Mouse (Mus musculus) CH12.LX (cell line): ENCODE measurements around the gene Ggt7. TPM values are rescaled to one million over a fixed set of nuclear protein-coding genes. Genes with fewer than 3 reads are reported as not detected.
A peak's percentile ranks its signal among the peaks of the same experiment; 100 is the strongest.
"Not testable (repeated sequence)": the region's sequence is repeated elsewhere in the genome, so short reads cannot be mapped to it uniquely, and the experiment has no call there.

Experiments used
- DNase-seq: peaks from one replicate; pipeline ENCODE4 v3.0.0-alpha.2; 2013; ENCODE audit errors: extremely low read depth
- H3K27ac ChIP-seq: 2 replicates; pipeline ENCODE4 v1.5.1; 2012; ENCODE audit warnings: low read depth, mild to moderate bottlenecking, control low read depth, moderate library complexity; ENCODE audit not compliant: insufficient read depth
- H3K27me3 ChIP-seq: replicated peaks from 2 replicates; pipeline ENCODE3; 2012; ENCODE audit warnings: inconsistent platforms
- H3K36me3 ChIP-seq, 2 experiments: replicated peaks in 1 of 2; 2 replicates each; pipeline versions ENCODE3 to v1.6.1; 2012; ENCODE audit warnings: inconsistent platforms in 1 of 2, low read length in 1 of 2, mild to moderate bottlenecking in 1 of 2, mixed read lengths in 1 of 2, moderate library complexity in 1 of 2; ENCODE audit not compliant: control insufficient read depth in 1 of 2, insufficient read depth in 1 of 2
- H3K4me1 ChIP-seq, 2 experiments: 2 replicates each; pipeline ENCODE4 v1.6.1; 2012; ENCODE audit warnings: inconsistent platforms in 1 of 2, moderate library complexity in 1 of 2; ENCODE audit not compliant: insufficient read depth in 2 of 2, control insufficient read depth in 1 of 2
- H3K4me2 ChIP-seq: 2 replicates; pipeline ENCODE4 v1.6.1; 2012; ENCODE audit warnings: low read depth, mild to moderate bottlenecking, control low read depth; ENCODE audit not compliant: poor library complexity, insufficient read depth, severe bottlenecking
- H3K4me3 ChIP-seq, 3 experiments: fragments of 150-350 bp in 1 of 3; sonication (generic) in 1 of 3; replicated peaks in 1 of 3; 2 replicates each; pipeline versions ENCODE3 to v1.5.1; 2011 to 2012; ENCODE audit warnings: low read depth in 2 of 3, low read length in 2 of 3, mild to moderate bottlenecking in 2 of 3, moderate library complexity in 2 of 3, control low read depth in 1 of 3, improper control_type of control experiment in 1 of 3, inconsistent platforms in 1 of 3, mixed read lengths in 1 of 3; ENCODE audit not compliant: poor library complexity in 1 of 3
- H3K79me2 ChIP-seq: replicated peaks from 2 replicates; pipeline ENCODE4 v1.6.1; 2012; ENCODE audit warnings: mild to moderate bottlenecking, moderate library complexity; ENCODE audit not compliant: control insufficient read depth, poor library complexity, insufficient read depth, severe bottlenecking; ENCODE audit errors: extremely low read depth
- H3K9ac ChIP-seq: 2 replicates; pipeline ENCODE4 v1.6.1; 2012; ENCODE audit warnings: low read depth, mild to moderate bottlenecking, control low read depth, moderate library complexity; ENCODE audit not compliant: insufficient read depth
- H3K9me3 ChIP-seq: replicated peaks from 2 replicates; pipeline ENCODE3; 2012; ENCODE audit warnings: low read length, inconsistent platforms, mixed read lengths
- CHD2 ChIP-seq: IDR thresholded peaks from 2 replicates; pipeline ENCODE4 v1.6.1; 2011; ENCODE audit warnings: low read length, improper control_type of control experiment
- CTCF ChIP-seq, 2 experiments: IDR thresholded peaks in 1 of 2; conservative IDR thresholded peaks in 1 of 2; 2 replicates each; pipeline ENCODE4 v1.5.1; 2011 to 2012; ENCODE audit warnings: low read depth in 2 of 2, low read length in 2 of 2, improper control_type of control experiment in 1 of 2, inconsistent platforms in 1 of 2, mild to moderate bottlenecking in 1 of 2, moderate library complexity in 1 of 2
- ELF1 ChIP-seq: IDR thresholded peaks from 2 replicates; pipeline ENCODE4 v1.6.1; 2014; ENCODE audit warnings: low read depth, mild to moderate bottlenecking, inconsistent platforms, low read length, improper control_type of control experiment
- IRF4 ChIP-seq: IDR thresholded peaks from 2 replicates; pipeline ENCODE4 v1.6.1; 2014; ENCODE audit warnings: low read depth, mild to moderate bottlenecking, inconsistent platforms, low read length, improper control_type of control experiment
- MAZ ChIP-seq: IDR thresholded peaks from 2 replicates; pipeline ENCODE4 v1.6.1; 2012; ENCODE audit warnings: low read depth, mild to moderate bottlenecking, inconsistent platforms, low read length, improper control_type of control experiment, moderate library complexity
- MXI1 ChIP-seq: IDR thresholded peaks from 2 replicates; pipeline ENCODE4 v1.6.1; 2011; ENCODE audit warnings: mild to moderate bottlenecking, low read depth, low read length, improper control_type of control experiment
- NRF1 ChIP-seq: IDR thresholded peaks from 2 replicates; pipeline ENCODE4 v1.6.1; 2014; ENCODE audit warnings: low read depth, mild to moderate bottlenecking, inconsistent platforms, low read length, improper control_type of control experiment, moderate library complexity
- RAD21 ChIP-seq: IDR thresholded peaks from 2 replicates; pipeline ENCODE4 v1.6.1; 2011; ENCODE audit warnings: low read depth, mild to moderate bottlenecking, low read length, improper control_type of control experiment, moderate library complexity
- USF1 ChIP-seq: IDR thresholded peaks from 2 replicates; pipeline ENCODE4 v1.6.1; 2014; ENCODE audit warnings: low read depth, mild to moderate bottlenecking, inconsistent platforms, low read length, improper control_type of control experiment
- ZC3H11A ChIP-seq: IDR thresholded peaks from 2 replicates; pipeline ENCODE4 v1.6.1; 2012; ENCODE audit warnings: low read depth, mild to moderate bottlenecking, inconsistent platforms, low read length, improper control_type of control experiment
- ZKSCAN1 ChIP-seq: IDR thresholded peaks from 2 replicates; pipeline ENCODE4 v1.6.1; 2012; ENCODE audit warnings: low read depth, inconsistent platforms, low read length, improper control_type of control experiment, borderline replicate concordance
- dilution Hi-C: fragments of 300-500 bp; cut with MboI; formaldehyde crosslinking; loops from 2 replicates; pipeline ENCODE4 v1.14.3; 2020; ENCODE audit warnings: low sequenced_read_pairs; ENCODE audit not compliant: extremely low pct_unique_long_range_greater_than_20kb, extremely low pct_ligation_motif_present
- in situ Hi-C: fragments of 300-500 bp; cut with MboI; formaldehyde crosslinking; loops from 3 replicates; pipeline ENCODE4 v1.14.3; 2019; ENCODE audit warnings: low sequenced_read_pairs, low pct_ligation_motif_present, low pct_unique_long_range_greater_than_20kb, mixed read lengths
- polyA plus RNA-seq: library from polyadenylated mRNA; unstranded; fragments of >175 nt; gene quantifications from 2 replicates; pipeline ENCODE4 v1.2.1, GENCODE M21; 2012; ENCODE audit warnings: low read depth; ENCODE audit not compliant: insufficient read length
- total RNA-seq, 2 experiments: library from RNA; depleted of rRNA; stranded (reverse); fragments of 300-350 nt in 1 of 2; fragments of >200 nt in 1 of 2; gene quantifications; 2 replicates each; pipeline ENCODE4 v1.2.3; 2012 to 2014

Ggt7 gene
- total and polyA plus RNA-seq, 3 experiments, result 1.7 to 16.5 (median 2.9) TPM

DNA sequence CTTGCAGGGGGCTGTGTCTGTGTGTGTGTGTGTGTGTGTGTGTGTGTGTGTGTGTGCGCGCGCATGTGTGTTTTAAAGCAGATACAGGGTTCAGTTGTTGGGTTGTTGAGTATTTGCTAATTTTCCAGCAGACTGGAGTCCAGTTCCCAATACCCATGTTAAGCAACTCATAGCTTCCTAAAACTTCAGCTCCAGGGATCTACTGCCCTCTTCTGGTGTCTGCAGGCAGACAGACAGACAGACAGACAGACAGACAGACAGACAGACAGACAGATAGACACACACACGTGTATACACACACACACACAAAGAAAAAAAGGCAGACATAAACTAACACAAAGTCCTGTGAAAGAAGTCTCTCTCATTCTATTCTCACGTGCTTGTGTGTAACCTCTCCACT is 66.8 kb downstream of the Ggt7 start:
- Histone ChIP-seq H3K79me2 (peaks cover 4% of the 10 kb centered on the region; the same call in 1 of the 2 replicates), H3K27me3 (no peaks in the 10 kb centered on the region), H3K4me2 (no peak overlapping the region), H3K4me3 (no peak overlapping the region), H3K9ac (no peak overlapping the region), H3K4me1 (no peaks in the 10 kb centered on the region), H3K27ac (no peak overlapping the region), H3K9me3 (no peaks in the 10 kb centered on the region)
- in situ Hi-C loops, result no loop called here
- peak; percentile 3 for DNase-seq
- TF ChIP-seq ZC3H11A (no peak), RAD21 (peak; percentile 13), CTCF (conservative IDR thresholded peaks at IDR 0.05 in 1 of 2, IDR thresholded peaks at IDR 0.05 in 1 of 2; ENCODE audit: low read depth in 2 of 2, low read length in 2 of 2) (peak in 1 of 2 experiments; percentile 37; a peak in 2 of 4 replicates)
- TF ChIP-seq, all 38 proteins: peak for 2
- dilution Hi-C loops, result no loop called here
- peaks cover 0 to 18% of the 10 kb centered on the region in 2 experiments for H3K36me3 ChIP-seq

DNA sequence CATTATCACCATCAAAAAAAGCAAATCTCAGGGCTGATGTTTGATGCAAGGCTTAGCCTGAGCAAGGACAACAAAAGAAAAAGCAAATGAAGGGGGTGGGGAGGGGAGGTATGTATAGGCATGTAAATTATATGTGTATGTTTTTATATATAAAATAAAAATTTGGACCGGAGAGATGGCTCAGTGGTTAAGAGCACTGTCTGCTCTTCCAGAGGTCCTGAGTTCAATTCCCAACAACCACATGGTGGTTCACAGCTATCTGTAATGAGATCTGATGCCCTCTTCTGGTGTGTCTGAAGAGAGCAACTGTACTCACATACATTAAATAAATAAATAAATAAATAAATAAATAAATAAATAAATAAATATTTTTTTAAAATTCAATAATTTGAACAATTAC is 70.1 kb downstream of the Ggt7 start:
- H3K9me3 ChIP-seq, dilution Hi-C loops, H3K4me2 ChIP-seq, H3K27me3 ChIP-seq, H3K9ac ChIP-seq, H3K4me3 ChIP-seq, H3K4me1 ChIP-seq, DNase-seq, H3K79me2 ChIP-seq, in situ Hi-C loops, H3K27ac ChIP-seq: not testable (repeated sequence)
- peaks cover 0 to 14% of the 10 kb centered on the region in 2 experiments for H3K36me3 ChIP-seq

DNA sequence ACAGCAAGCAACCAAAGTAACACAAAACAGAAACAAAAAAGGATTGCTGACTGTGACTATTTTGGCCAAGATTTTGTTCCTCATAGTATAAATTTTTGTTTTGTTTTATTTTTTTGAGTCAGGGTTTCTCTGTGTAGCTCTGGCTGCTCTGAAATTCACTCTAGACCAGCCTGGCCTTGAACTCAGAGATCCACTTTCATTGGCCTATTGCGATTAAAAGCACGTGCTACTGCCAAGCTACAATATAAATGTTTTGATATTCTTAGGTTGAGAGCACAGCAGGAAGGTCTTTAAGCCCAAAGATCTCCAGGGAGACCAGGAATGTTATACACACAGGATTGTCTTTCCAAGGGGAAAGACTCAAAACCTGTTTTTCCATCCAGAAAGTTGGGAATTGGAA is 74.6 kb downstream of the Ggt7 start:
- Histone ChIP-seq H3K27me3 (no peaks in the 10 kb centered on the region), H3K4me2 (no peak overlapping the region), H3K9me3 (no peaks in the 10 kb centered on the region), H3K79me2 (peaks cover under 1% of the 10 kb centered on the region; the same call in 1 of the 2 replicates), H3K27ac (no peak overlapping the region), H3K9ac (no peak overlapping the region), H3K36me3 (peaks cover 2 to 16% of the 10 kb centered on the region in 2 experiments), H3K4me3 (no peak overlapping the region), H3K4me1 (peaks cover 0 to 5% of the 10 kb centered on the region in 2 experiments; a peak in 1 of 4 replicates)
- TF ChIP-seq ELF1 (no peak), MXI1 (no peak), CHD2 (no peak), ZKSCAN1 (no peak), NRF1 (no peak), MAZ (no peak), IRF4 (no peak), USF1 (no peak)
- in situ Hi-C loops, result no loop called here
- dilution Hi-C loops, result no loop called here
- DNase-seq, result no peak
